ENCODE assay signal across 1 mouse cellular context in the genomic region with DNA sequence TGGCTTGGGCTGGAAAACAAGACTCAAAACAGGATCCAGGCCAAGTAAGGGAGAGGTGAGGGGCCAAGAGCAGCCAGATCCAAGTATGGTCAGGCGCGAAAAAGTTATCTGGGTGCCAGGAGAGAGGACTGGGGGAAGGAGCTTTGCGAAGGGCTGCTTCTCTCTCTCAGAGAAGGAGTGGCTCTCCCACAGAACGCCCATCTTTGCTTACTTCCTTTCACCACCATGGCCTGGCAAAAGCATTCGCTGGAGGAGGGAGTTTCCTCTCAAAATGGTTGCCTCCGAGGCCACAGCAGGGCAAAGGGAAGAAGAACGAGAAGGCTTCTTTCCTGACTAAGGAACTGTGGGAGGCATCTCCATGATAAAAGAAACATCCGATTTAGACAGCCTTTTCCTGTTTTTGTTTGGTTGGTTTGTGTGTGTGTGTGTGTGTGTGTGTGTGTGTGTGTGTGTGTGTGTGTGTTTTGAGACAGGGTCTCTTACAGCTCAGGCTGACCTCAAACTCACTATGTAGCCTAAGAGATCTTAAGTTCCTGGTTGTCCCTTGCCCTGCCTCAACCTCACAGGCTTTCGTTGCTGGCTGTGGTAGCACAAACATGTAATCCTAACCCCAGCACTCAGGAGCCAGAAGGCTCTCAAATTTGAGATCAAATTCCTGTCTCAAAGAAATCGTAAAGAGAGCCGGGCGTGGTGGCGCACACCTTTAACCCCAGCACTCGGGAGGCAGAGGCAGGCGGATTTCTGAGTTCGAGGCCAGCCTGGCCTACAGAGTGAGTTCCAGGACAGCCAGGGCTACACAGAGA.
TF ChIP-seq lines count a peak whose summit lies in the region.

No protein-coding gene starts in this region.

TF ChIP-seq in MEL, 35 proteins besides CTCF, POLR2A, EP300 and RAD21:
- TF ChIP-seq ELF1 (IDR thresholded peaks at IDR 0.05; ENCODE audit: low read depth, low read length) (peak; percentile 37; the same call in 1 of the 2 replicates), SIN3A (IDR thresholded peaks at IDR 0.05; ENCODE audit: low read length) (peak; percentile 43), NELFE (IDR thresholded peaks at IDR 0.05; ENCODE audit: low read depth, low read length) (peak; percentile 14; the same call in 1 of the 2 replicates), MXI1 (IDR thresholded peaks at IDR 0.05; ENCODE audit: low read depth, low read length) (no peak), HCFC1 (IDR thresholded peaks at IDR 0.05; ENCODE audit: low read depth, low read length) (peak; percentile 50; the same call in 1 of the 2 replicates), TBP (IDR thresholded peaks at IDR 0.05; ENCODE audit: low read depth, low read length) (0 out of 2 replicates have a peak, but pooled peaks have one; percentile 19)
